Comparison of ENCODE assay signal across 27 mouse cellular contexts in the genomic region with DNA sequence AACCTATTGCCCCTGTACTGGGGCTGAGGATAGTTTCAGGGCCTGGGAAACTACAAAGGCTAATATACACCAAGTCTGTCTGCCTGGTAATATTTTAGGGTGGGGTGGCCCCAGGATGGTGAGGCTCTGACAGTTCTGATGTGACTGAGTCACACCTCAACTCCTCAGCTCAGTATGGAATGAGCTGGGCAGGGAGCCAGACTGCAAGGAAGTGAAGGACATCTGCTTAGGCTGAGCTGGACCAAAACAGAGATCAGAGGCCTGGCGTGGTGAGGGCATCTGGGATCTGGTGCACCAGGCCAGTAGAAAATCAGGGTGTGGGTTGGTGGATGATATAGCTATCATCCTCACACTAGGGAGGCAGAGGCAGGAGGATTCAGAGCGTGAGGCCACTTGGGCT. TPM values are rescaled to one million over a fixed set of nuclear protein-coding genes. Genes with fewer than 3 reads are reported as not detected.
A peak's percentile ranks its signal among the peaks of the same experiment; 100 is the strongest.
DNase-seq lines count a peak whose midpoint lies in the region; ATAC-seq lines count a peak whose summit lies in the region.
"Had no signal": no experiment of that assay in that cellular context is flagged by ENCODE, and none has a peak within 500 bp of the region (broad histone marks: within the 10 kb centered on the region; RNA-seq: fewer than 3 reads in every experiment).

No protein-coding gene starts in this region.

- peak; percentile 50 for DNase-seq in cerebellum, adult 8-10 months
- peak; percentile 38 for DNase-seq in heart, postnatal 4 days
- no peak for DNase-seq in heart, embryonic 10.5 days (ENCODE audit: low spot score)
- peak; percentile 88 for DNase-seq in MN1 (ENCODE audit: low spot score)
- DNase-seq in cerebellum, adult 9-11 months: peak; percentile 66
- DNase-seq in lung, adult 18-20 months: no peak
- DNase-seq in urinary bladder, postnatal 25 days (ENCODE audit: low spot score): no peak
- DNase-seq: embryo, embryonic 11 days; gastrocnemius, postnatal 14 days; heart, adult 2 months; heart, postnatal 10 days; kidney, adult 18-20 months; lung, postnatal 14 days; midbrain, embryonic 14.5 days; right cerebral cortex, postnatal 14 days; thymus, adult 2 months had no signal

- H3K27me3 ChIP-seq in heart, embryonic 10.5 days (ENCODE audit: insufficient read depth, poor library complexity, severe bottlenecking): 0 out of 2 replicates have a peak, but pooled peaks cover 4% of the 10 kb centered on the region
- H3K27me3 ChIP-seq: CH12.LX; hindbrain, embryonic 12.5 days; limb, embryonic 15.5 days; liver, embryonic 15.5 days; neural tube, embryonic 15.5 days; stomach, embryonic 15.5 days had no signal

- peaks cover 10% of the 10 kb centered on the region for H3K4me1 ChIP-seq in heart, embryonic 10.5 days
- H3K4me1 ChIP-seq: hindbrain, embryonic 12.5 days; liver, embryonic 15.5 days; neural tube, embryonic 15.5 days; stomach, embryonic 15.5 days had no signal

- H3K36me3 ChIP-seq in heart, embryonic 10.5 days: peaks cover 53% of the 10 kb centered on the region
- H3K36me3 ChIP-seq: liver, embryonic 15.5 days had no signal

- no peak overlapping the region for H3K4me3 ChIP-seq in heart, embryonic 10.5 days
- H3K4me3 ChIP-seq: heart, adult 2 months; hindbrain, embryonic 12.5 days; layer of hippocampus, adult 2 months; limb, embryonic 15.5 days; liver, embryonic 15.5 days; neural tube, embryonic 15.5 days; stomach, embryonic 15.5 days had no signal

- ATAC-seq in cerebellum, adult (ENCODE audit: insufficient number of reproducible peaks, low FRiP score, low TSS enrichment): no peak

- WGBS in heart, embryonic 10.5 days: 80% methylated on average over 2 of the region's 2 CpGs

- H3K9me3 ChIP-seq in heart, embryonic 10.5 days: no peaks in the 10 kb centered on the region
- H3K9me3 ChIP-seq: hindbrain, embryonic 12.5 days; limb, embryonic 15.5 days; liver, embryonic 15.5 days; neural tube, embryonic 15.5 days; stomach, embryonic 15.5 days had no signal

- H3K27ac ChIP-seq in heart, embryonic 10.5 days: no peak overlapping the region
- H3K27ac ChIP-seq: heart, adult 2 months; hindbrain, embryonic 12.5 days; kidney, postnatal 0 days; layer of hippocampus, adult 2 months; limb, embryonic 15.5 days; liver, embryonic 15.5 days; neural tube, embryonic 15.5 days; stomach, embryonic 15.5 days had no signal

RNA-seq across cellular contexts. Expression of gene Comp, which starts 16.3 kb away (rescaled TPM):
- 1 to 10 TPM; 2.5 to 2.6 TPM for total RNA-seq in heart, postnatal 4 days (2021)
- polyA plus RNA-seq in heart, embryonic 10.5 days (2016; fragmentation: Nextera tagmentation; extraction: Ambion mirVana): 0.43 and 1.2 TPM in 2 replicates
- total RNA-seq: megakaryocyte, adult 5-6 weeks; MEL had no signal

RNA-seq across cellular contexts. Expression of gene Upf1, which starts 36.6 kb away (rescaled TPM):
- total RNA-seq in heart, postnatal 4 days (2021): 10 to 100 TPM; 44.1 to 45.9 TPM
- 14.5 and 19.8 TPM in 2 replicates for polyA plus RNA-seq in heart, embryonic 10.5 days (2016; fragmentation: Nextera tagmentation; extraction: Ambion mirVana)

RNA-seq across cellular contexts. Expression of gene Crtc1, which starts 49.7 kb away (rescaled TPM):
- 10 to 100 TPM; 12.8 to 15.4 TPM for total RNA-seq in heart, postnatal 4 days (2021)
- polyA plus RNA-seq in heart, embryonic 10.5 days (2016; fragmentation: Nextera tagmentation; extraction: Ambion mirVana): 13.0 and 15.8 TPM in 2 replicates

Comparison
In these comparisons a context has a peak if more than half of its experiments do, and no peak if none do; other contexts are left out.
1. DNase-seq: peak in cerebellum, adult 8-10 months (single experiment), heart, postnatal 4 days (single experiment), MN1 (single experiment) and cerebellum, adult 9-11 months (single experiment); none in heart, embryonic 10.5 days (single experiment), lung, adult 18-20 months (0 of 2) and urinary bladder, postnatal 25 days (single experiment).